Mouse (Mus musculus) liver, adult 2 months (tissue): Measurements from ENCODE around the gene Ngfr. TPM values are rescaled to one million over a fixed set of nuclear protein-coding genes. Genes with fewer than 3 reads are reported as not detected.

Experiments
- DNase-seq: peaks from one replicate; pipeline ENCODE4 v3.0.0-alpha.2; 2011; ENCODE audit warnings: low read depth, low spot score; ENCODE audit errors: extremely low read depth
- H3K27ac ChIP-seq: fragments of 200-500 bp; replicated peaks from 2 replicates; pipeline ENCODE4 v1.5.1; 2012; ENCODE audit warnings: low read depth, mild to moderate bottlenecking, control low read depth, inconsistent platforms, low read length; ENCODE audit not compliant: insufficient read depth
- H3K27me3 ChIP-seq: fragments of 200-500 bp; 2 replicates; pipeline ENCODE4 v1.6.1; 2012; ENCODE audit warnings: mild to moderate bottlenecking, moderate library complexity, low read length, inconsistent platforms; ENCODE audit not compliant: control insufficient read depth, insufficient read depth
- H3K36me3 ChIP-seq: fragments of 200-500 bp; 2 replicates; pipeline ENCODE4 v1.6.1; 2012; ENCODE audit warnings: low read length, inconsistent platforms; ENCODE audit not compliant: control insufficient read depth, insufficient read depth
- H3K4me1 ChIP-seq: fragments of 200-500 bp; 2 replicates; pipeline ENCODE4 v1.6.1; 2011; ENCODE audit warnings: low read length; ENCODE audit not compliant: control insufficient read depth, insufficient read depth
- H3K4me3 ChIP-seq: fragments of 200-500 bp; 2 replicates; pipeline ENCODE4 v1.5.1; 2011; ENCODE audit warnings: low read depth, mild to moderate bottlenecking, control low read depth, low read length, moderate library complexity; ENCODE audit not compliant: insufficient read depth
- H3K79me2 ChIP-seq: fragments of 200-500 bp; 2 replicates; pipeline ENCODE4 v1.6.1; 2012; ENCODE audit warnings: inconsistent platforms, mild to moderate bottlenecking, low read length, moderate library complexity; ENCODE audit not compliant: control insufficient read depth, insufficient read depth
- H3K9ac ChIP-seq: fragments of 200-500 bp; 2 replicates; pipeline ENCODE4 v1.6.1; 2012; ENCODE audit warnings: low read depth, mild to moderate bottlenecking, control low read depth, inconsistent platforms, low read length
- CTCF ChIP-seq: fragments of 200-500 bp; IDR thresholded peaks from 2 replicates; pipeline ENCODE4 v1.5.1; 2011; ENCODE audit warnings: low read depth, low read length, control low read depth
- POLR2A ChIP-seq: fragments of 200-500 bp; IDR thresholded peaks from 2 replicates; pipeline ENCODE4 v1.6.1; 2011; ENCODE audit warnings: low read length, control low read depth; ENCODE audit not compliant: insufficient read depth; ENCODE audit errors: extremely low read depth
- WGBS: fragments of 180-500 bp; shearing (Covaris S2); methylation state at CpG from one replicate; pipeline ENCODE4 v1.1.7; 2018; 5-methylcytosine and 5-hydroxymethylcytosine counted together
- polyA plus RNA-seq: library from polyadenylated mRNA; depleted of rRNA; stranded (reverse); fragments of >200 nt; gene quantifications from 2 replicates; pipeline ENCODE4 v1.2.3, GENCODE M21; 2012; rRNA removed
- total RNA-seq: library from RNA; depleted of rRNA; stranded (reverse); fragments of >200 nt; gene quantifications from 2 replicates; pipeline ENCODE4 v1.2.3, GENCODE M21; 2014; rRNA removed

Gene Ngfr
- total and polyA plus RNA-seq, 2 experiments, result 1.0 to 4.9 TPM

DNA sequence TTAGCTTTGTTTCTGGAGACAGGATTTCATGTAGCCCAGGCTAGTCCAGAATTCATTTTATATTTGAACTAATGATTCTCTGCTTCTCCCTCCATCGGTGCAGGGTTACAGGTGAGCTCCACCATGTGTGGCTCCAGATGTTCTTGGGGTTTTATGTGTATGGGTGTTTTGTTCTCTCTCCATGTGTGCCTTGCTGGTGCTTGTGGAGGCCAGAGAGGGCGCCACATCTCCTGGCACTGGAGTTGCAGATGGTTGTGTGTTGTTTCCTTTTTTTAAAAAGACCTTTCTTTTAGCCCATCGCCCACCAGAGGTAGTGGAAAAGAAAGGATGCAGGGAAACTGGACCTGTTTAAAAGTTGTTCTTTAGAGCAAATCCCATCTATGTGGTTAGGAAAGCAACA lies 59.3 kb downstream of the Ngfr start:
- Histone ChIP-seq H3K9ac (no peak overlapping the region), H3K27me3 (no peaks in the 10 kb centered on the region), H3K4me1 (no peaks in the 10 kb centered on the region), H3K4me3 (no peak overlapping the region), H3K36me3 (no peaks in the 10 kb centered on the region), H3K79me2 (no peaks in the 10 kb centered on the region), H3K27ac (no peak overlapping the region)
- 89% methylated on average over 3 of the region's 3 CpGs for WGBS
- no peak for DNase-seq
- TF ChIP-seq POLR2A (no peak), CTCF (no peak)

GRCm38 (mm10) chr11:95527307-95527706 lies 60.2 kb downstream of the Ngfr start:
- Histone ChIP-seq H3K9ac (no peak overlapping the region), H3K4me3 (no peak overlapping the region), H3K27ac (no peak overlapping the region), H3K79me2 (no peaks in the 10 kb centered on the region), H3K4me1 (no peaks in the 10 kb centered on the region), H3K27me3 (no peaks in the 10 kb centered on the region), H3K36me3 (no peaks in the 10 kb centered on the region)
- 61% methylated on average over 8 of the region's 8 CpGs for WGBS
- no peak for TF ChIP-seq CTCF
- DNase-seq, result no peak

GRCm38 (mm10) chr11:95521563-95521962 lies 66.0 kb downstream of the Ngfr start:
- H3K4me3 ChIP-seq, result no peak overlapping the region
- H3K27ac ChIP-seq, result no peak overlapping the region
- H3K36me3 ChIP-seq, result no peaks in the 10 kb centered on the region
- no peaks in the 10 kb centered on the region for H3K27me3 ChIP-seq
- no peak for TF ChIP-seq POLR2A
- peak; percentile 95 for TF ChIP-seq CTCF
- 2% methylated on average over 13 of the region's 13 CpGs for WGBS
- 0 out of 2 replicates have a peak, but pooled peaks cover 3% of the 10 kb centered on the region for H3K4me1 ChIP-seq
- peak; percentile 44 for DNase-seq
- H3K79me2 ChIP-seq, result no peaks in the 10 kb centered on the region
- H3K9ac ChIP-seq, result no peak overlapping the region

DNA sequence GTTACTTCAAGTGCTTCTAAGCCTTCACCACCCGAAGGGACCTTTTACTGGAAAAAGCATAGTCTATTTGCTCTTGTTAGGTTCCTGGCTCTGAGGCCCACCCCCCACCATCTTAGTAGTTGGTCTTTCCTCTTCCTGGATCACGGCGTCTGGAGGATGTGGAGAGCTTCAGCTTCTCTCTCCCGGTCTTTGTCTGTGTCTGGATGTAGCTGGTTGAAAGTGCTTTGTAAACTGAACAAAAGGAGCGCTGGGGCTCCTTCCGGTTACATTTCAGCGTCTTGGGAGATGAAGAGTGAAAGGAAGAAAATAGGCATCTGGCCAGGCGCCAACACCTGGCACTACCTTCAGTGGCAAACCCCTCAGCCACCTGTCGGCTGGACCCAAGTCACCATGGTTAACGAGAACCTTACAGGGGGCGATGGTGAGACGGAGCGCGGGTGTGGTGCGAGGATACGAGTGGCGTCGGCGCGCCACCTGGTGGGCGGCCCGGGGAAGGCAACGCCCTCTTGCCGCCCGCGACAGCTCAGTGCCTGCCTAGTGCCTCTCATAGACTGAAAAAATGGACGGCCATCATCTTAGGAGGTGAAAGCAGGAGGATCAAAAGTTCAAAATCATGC lies 67.0 kb downstream of the Ngfr start:
- no peak overlapping the region for H3K4me3 ChIP-seq
- H3K27ac ChIP-seq, result no peak overlapping the region
- H3K27me3 ChIP-seq, result no peaks in the 10 kb centered on the region
- no peaks in the 10 kb centered on the region for H3K79me2 ChIP-seq
- peak; percentile 30 for DNase-seq
- no peak for TF ChIP-seq POLR2A
- peak; percentile 97 for TF ChIP-seq CTCF
- no peak overlapping the region for H3K9ac ChIP-seq
- 0 out of 2 replicates have a peak, but pooled peaks cover 3% of the 10 kb centered on the region for H3K4me1 ChIP-seq
- no peaks in the 10 kb centered on the region for H3K36me3 ChIP-seq
- 7% methylated on average over 27 of the region's 27 CpGs for WGBS

- DNase-seq, result no peak
- Histone ChIP-seq H3K36me3 (no peaks in the 10 kb centered on the region), H3K79me2 (no peaks in the 10 kb centered on the region), H3K27me3 (no peaks in the 10 kb centered on the region), H3K4me3 (no peak overlapping the region), H3K27ac (no peak overlapping the region), H3K9ac (no peak overlapping the region), H3K4me1 (0 out of 2 replicates have a peak, but pooled peaks cover 3% of the 10 kb centered on the region)
- no peak for TF ChIP-seq CTCF
- WGBS, result 75% methylated on average over 3 of the region's 3 CpGs
Measured at GRCm38 (mm10) chr11:95519996-95520395, 67.5 kb downstream of the Ngfr start.

GRCm38 (mm10) chr11:95519299-95519698 lies 68.2 kb downstream of the Ngfr start:
- H3K27ac ChIP-seq, result no peak overlapping the region
- no peaks in the 10 kb centered on the region for H3K79me2 ChIP-seq
- H3K36me3 ChIP-seq, result no peaks in the 10 kb centered on the region
- no peak overlapping the region for H3K9ac ChIP-seq
- H3K27me3 ChIP-seq, result peaks cover 4% of the 10 kb centered on the region
- DNase-seq, result no peak
- WGBS, result 82% methylated on average over 10 of the region's 10 CpGs
- TF ChIP-seq CTCF, result no peak
- no peak for TF ChIP-seq POLR2A
- H3K4me1 ChIP-seq, result 0 out of 2 replicates have a peak, but pooled peaks cover 3% of the 10 kb centered on the region
- H3K4me3 ChIP-seq, result no peak overlapping the region

Other genes starting within 250 kb of the Ngfr start
- 58.6 and 63.7 TPM in 2 replicates for gene Slc35b1, start 203.0 kb downstream of the Ngfr start, total RNA-seq
- 81.0 and 92.0 TPM in 2 replicates for gene Slc35b1, start 203.0 kb downstream of the Ngfr start, polyA plus RNA-seq
- 39.3 and 48.7 TPM in 2 replicates for gene Spop, start 173.7 kb downstream of the Ngfr start, total RNA-seq
- gene Spop, start 173.7 kb downstream of the Ngfr start, polyA plus RNA-seq, result 43.9 and 64.1 TPM in 2 replicates
- not detected in 2 replicates for gene Nxph3, start 73.2 kb downstream of the Ngfr start, total RNA-seq
- 0.05 TPM in 1 of 2 replicates, not detected in the other for gene Nxph3, start 73.2 kb downstream of the Ngfr start, polyA plus RNA-seq
- gene Phb, start 79.2 kb upstream of the Ngfr start, total RNA-seq, result 137 and 153 TPM in 2 replicates
- gene Phb, start 79.2 kb upstream of the Ngfr start, polyA plus RNA-seq, result 171 and 189 TPM in 2 replicates
- gene Zfp652, start 124.9 kb upstream of the Ngfr start, total RNA-seq, result 9.1 and 12.7 TPM in 2 replicates
- gene Zfp652, start 124.9 kb upstream of the Ngfr start, polyA plus RNA-seq, result 10.5 and 11.1 TPM in 2 replicates
- gene B130006D01Rik, start 135.9 kb upstream of the Ngfr start, total RNA-seq, result 1.0 and 1.9 TPM in 2 replicates
- 0.02 and 0.10 TPM in 2 replicates for gene B130006D01Rik, start 135.9 kb upstream of the Ngfr start, polyA plus RNA-seq
- 1.6 TPM in 2 replicates for gene Phospho1, start 236.8 kb upstream of the Ngfr start, total RNA-seq
- 31.8 and 32.8 TPM in 2 replicates for gene Phospho1, start 236.8 kb upstream of the Ngfr start, polyA plus RNA-seq
- 11.5 and 13.7 TPM in 2 replicates for gene Gngt2, start 249.5 kb upstream of the Ngfr start, total RNA-seq
- gene Gngt2, start 249.5 kb upstream of the Ngfr start, polyA plus RNA-seq, result 3.9 and 5.1 TPM in 2 replicates